Mouse (Mus musculus) kidney, postnatal 0 days (tissue): ENCODE results near the gene Gne. TPM values are rescaled to one million over a fixed set of nuclear protein-coding genes. Genes with fewer than 3 reads are reported as not detected.

Experiments used
- ATAC-seq: fragments of 200-750 bp; cut with Nextera tagmentation; replicated peaks from 2 replicates; pipeline ENCODE4 v1.8.0; 2017; ENCODE audit warnings: low read depth, moderate number of reproducible peaks, moderate TSS enrichment, moderate library complexity; ENCODE audit not compliant: low FRiP score
- DNase-seq: peaks from one replicate; pipeline ENCODE4 v3.0.0-alpha.2; 2016; ENCODE audit warnings: low spot score
- H3K27ac ChIP-seq: fragments of 300-500 bp; sonication (generic); 2 replicates; pipeline ENCODE4 v1.5.1; 2014; ENCODE audit warnings: mild to moderate bottlenecking
- H3K27me3 ChIP-seq: fragments of 300-500 bp; sonication (generic); 2 replicates; pipeline ENCODE4 v1.6.1; 2014; ENCODE audit warnings: low read length, mixed read lengths; ENCODE audit not compliant: insufficient read depth
- H3K36me3 ChIP-seq: fragments of 300-500 bp; sonication (generic); 2 replicates; pipeline ENCODE4 v1.6.1; 2014; ENCODE audit warnings: low read length, mixed read lengths; ENCODE audit not compliant: insufficient read depth
- H3K4me1 ChIP-seq: fragments of 300-500 bp; sonication (generic); replicated peaks from 2 replicates; pipeline ENCODE4 v1.6.1; 2014; ENCODE audit warnings: antibody characterized with exemption, low read length, mixed read lengths; ENCODE audit not compliant: insufficient read depth
- H3K4me2 ChIP-seq: fragments of 300-500 bp; sonication (generic); 2 replicates; pipeline ENCODE4 v1.6.1; 2014; ENCODE audit warnings: mild to moderate bottlenecking, low read length, moderate library complexity, mixed read lengths
- H3K4me3 ChIP-seq: fragments of 300-500 bp; sonication (generic); replicated peaks from 2 replicates; pipeline ENCODE4 v1.5.1; 2014; ENCODE audit warnings: low read depth, low read length
- H3K9ac ChIP-seq: fragments of 300-500 bp; sonication (generic); 2 replicates; pipeline ENCODE4 v1.6.1; 2014; ENCODE audit warnings: low read depth, low read length
- H3K9me3 ChIP-seq: fragments of 300-500 bp; sonication (generic); replicated peaks from 2 replicates; pipeline ENCODE4 v1.6.1; 2016; ENCODE audit warnings: low read length, inconsistent platforms, mixed read lengths
- CTCF ChIP-seq: IDR thresholded peaks from 2 replicates; pipeline ENCODE4 v1.5.1; 2016; ENCODE audit warnings: antibody characterized with exemption, low read depth, mild to moderate bottlenecking, moderate library complexity
- WGBS: fragments of 180-500 bp; shearing (Covaris S2); extraction: QIAGEN DNeasy Blood & Tissue Kit; methylation state at CpG from one replicate; pipeline ENCODE4 v1.1.7; 2014; 5-methylcytosine and 5-hydroxymethylcytosine counted together
- polyA plus RNA-seq: library from polyadenylated mRNA; unstranded; fragments of >200 nt; fragmentation: Nextera tagmentation; extraction: Ambion mirVana; gene quantifications from 2 replicates; pipeline ENCODE4 v1.2.1, GENCODE M21; 2015

Gne gene
- polyA plus RNA-seq, 1 experiment from 2014 or later: 21.2 TPM

GRCm38 (mm10) chr4:44003622-44004021, 80.4 kb downstream of the Gne start:
- 86% methylated on average over 6 of the region's 6 CpGs for WGBS
- Histone ChIP-seq H3K27me3 (no peaks in the 10 kb centered on the region), H3K36me3 (no peaks in the 10 kb centered on the region), H3K27ac (no peak overlapping the region), H3K9ac (no peak overlapping the region), H3K4me3 (no peak overlapping the region), H3K4me1 (no peaks in the 10 kb centered on the region), H3K4me2 (no peak overlapping the region), H3K9me3 (no peaks in the 10 kb centered on the region)
- ATAC-seq (no peak), DNase-seq (no peak)
- TF ChIP-seq CTCF: no peak

GRCm38 (mm10) chr4:43994342-43994741, 89.6 kb downstream of the Gne start:
- no peaks in the 10 kb centered on the region for H3K4me1 ChIP-seq
- no peak overlapping the region for H3K4me3 ChIP-seq
- no peaks in the 10 kb centered on the region for H3K9me3 ChIP-seq
- ATAC-seq: no peak
- no peak overlapping the region for H3K9ac ChIP-seq
- no peak for TF ChIP-seq CTCF
- H3K36me3 ChIP-seq: no peaks in the 10 kb centered on the region
- 79% methylated on average over 2 of the region's 2 CpGs for WGBS
- H3K4me2 ChIP-seq: no peak overlapping the region
- DNase-seq: no peak
- H3K27ac ChIP-seq: no peak overlapping the region
- H3K27me3 ChIP-seq: no peaks in the 10 kb centered on the region

- TF ChIP-seq CTCF: no peak
- H3K9me3 ChIP-seq: no peaks in the 10 kb centered on the region
- ATAC-seq (no peak), DNase-seq (no peak)
- no peak overlapping the region for H3K4me2 ChIP-seq
- WGBS: 93% methylated on average over 11 of the region's 11 CpGs
- no peaks in the 10 kb centered on the region for H3K27me3 ChIP-seq
- no peaks in the 10 kb centered on the region for H3K4me1 ChIP-seq
- H3K9ac ChIP-seq: no peak overlapping the region
- no peak overlapping the region for H3K4me3 ChIP-seq
- no peak overlapping the region for H3K27ac ChIP-seq
- H3K36me3 ChIP-seq: no peaks in the 10 kb centered on the region
Measured at GRCm38 (mm10) chr4:43993072-43993471, 90.9 kb downstream of the Gne start.

GRCm38 (mm10) chr4:43988976-43989375, 95.0 kb downstream of the Gne start:
- 88% methylated on average over 3 of the region's 3 CpGs for WGBS
- no peak for TF ChIP-seq CTCF
- Histone ChIP-seq H3K27ac (no peak overlapping the region), H3K4me3 (no peak overlapping the region), H3K9ac (no peak overlapping the region), H3K9me3 (no peaks in the 10 kb centered on the region), H3K27me3 (no peaks in the 10 kb centered on the region), H3K4me2 (no peak overlapping the region), H3K4me1 (no peaks in the 10 kb centered on the region), H3K36me3 (no peaks in the 10 kb centered on the region)
- ATAC-seq (no peak), DNase-seq (no peak)

- ATAC-seq (no peak), DNase-seq (no peak)
- H3K27ac ChIP-seq: no peak overlapping the region
- no peaks in the 10 kb centered on the region for H3K27me3 ChIP-seq
- H3K9me3 ChIP-seq: no peaks in the 10 kb centered on the region
- H3K4me1 ChIP-seq: no peaks in the 10 kb centered on the region
- H3K4me2 ChIP-seq: no peak overlapping the region
- no peak overlapping the region for H3K9ac ChIP-seq
- no peak overlapping the region for H3K4me3 ChIP-seq
- H3K36me3 ChIP-seq: no peaks in the 10 kb centered on the region
- TF ChIP-seq CTCF: no peak
- 94% methylated on average over 19 of the region's 19 CpGs for WGBS
Measured at GRCm38 (mm10) chr4:43984326-43984725, 99.7 kb downstream of the Gne start.

Other genes with a start within 250 kb of the Gne start
- 0.01 TPM in 1 of 2 replicates, not detected in the other for gene Olfr157, start 244.0 kb downstream of the Gne start, polyA plus RNA-seq
- not detected in 2 replicates for gene Olfr155, start 232.6 kb downstream of the Gne start, polyA plus RNA-seq
- 20.2 and 20.5 TPM in 2 replicates for gene Reck, start 208.6 kb downstream of the Gne start, polyA plus RNA-seq
- gene Glipr2, start 126.8 kb downstream of the Gne start, polyA plus RNA-seq: 54.9 and 59.1 TPM in 2 replicates
- gene Ccin, start 100.7 kb downstream of the Gne start, polyA plus RNA-seq: not detected in 2 replicates
- gene Clta, start 79.7 kb downstream of the Gne start, polyA plus RNA-seq: 293 and 300 TPM in 2 replicates
- 13.6 and 14.0 TPM in 2 replicates for gene Rnf38, start 149.6 kb upstream of the Gne start, polyA plus RNA-seq
- 16.5 and 21.2 TPM in 2 replicates for gene Melk, start 216.7 kb upstream of the Gne start, polyA plus RNA-seq